Mouse (Mus musculus) midbrain, embryonic 14.5 days (tissue): ENCODE data around the gene Nol8. TPM values are rescaled to one million over a fixed set of nuclear protein-coding genes. Genes with fewer than 3 reads are reported as not detected.

Experiments used
- ATAC-seq: fragments of 200-750 bp; cut with Nextera tagmentation; 2 replicates; pipeline ENCODE4 v1.8.0; 2017; ENCODE audit warnings: moderate number of reproducible peaks, moderate library complexity; ENCODE audit not compliant: low FRiP score, low TSS enrichment
- DNase-seq: peaks from one replicate; pipeline ENCODE4 v3.0.0-alpha.2; 2015
- H3K27ac ChIP-seq: fragments of 300-500 bp; sonication (generic); replicated peaks from 2 replicates; pipeline ENCODE4 v1.5.1; 2014; ENCODE audit warnings: mild to moderate bottlenecking, low read depth, low read length, moderate library complexity
- H3K27me3 ChIP-seq: fragments of 300-500 bp; sonication (generic); 2 replicates; pipeline ENCODE4 v1.6.1; 2014; ENCODE audit warnings: low read length, control low read depth, mixed read lengths; ENCODE audit not compliant: control insufficient read depth, insufficient read depth
- H3K36me3 ChIP-seq: fragments of 300-500 bp; sonication (generic); 2 replicates; pipeline ENCODE4 v1.6.1; 2014; ENCODE audit warnings: low read length, control low read depth; ENCODE audit not compliant: control insufficient read depth, insufficient read depth
- H3K4me1 ChIP-seq: fragments of 300-500 bp; sonication (generic); 2 replicates; pipeline ENCODE4 v1.6.1; 2014; ENCODE audit warnings: mild to moderate bottlenecking, antibody characterized with exemption, low read length, control low read depth; ENCODE audit not compliant: control insufficient read depth, insufficient read depth
- H3K4me2 ChIP-seq: fragments of 300-500 bp; sonication (generic); 2 replicates; pipeline ENCODE4 v1.6.1; 2014; ENCODE audit warnings: mild to moderate bottlenecking, low read length, moderate library complexity
- H3K4me3 ChIP-seq: fragments of 300-500 bp; sonication (generic); replicated peaks from 2 replicates; pipeline ENCODE4 v1.5.1; 2014; ENCODE audit warnings: low read depth, low read length
- H3K9ac ChIP-seq: fragments of 300-500 bp; sonication (generic); replicated peaks from 2 replicates; pipeline ENCODE4 v1.6.1; 2014; ENCODE audit warnings: mild to moderate bottlenecking, low read length, moderate library complexity
- H3K9me3 ChIP-seq: fragments of 300-500 bp; sonication (generic); 2 replicates; pipeline ENCODE4 v1.6.1; 2016; ENCODE audit warnings: low read length, control low read depth, mixed read lengths; ENCODE audit not compliant: control insufficient read depth
- WGBS: fragments of 180-500 bp; shearing (Covaris S2); extraction: QIAGEN DNeasy Blood & Tissue Kit; methylation state at CpG from one replicate; pipeline ENCODE4 v1.1.7; 2014; 5-methylcytosine and 5-hydroxymethylcytosine counted together
- polyA plus RNA-seq: library from polyadenylated mRNA; unstranded; fragments of >200 nt; fragmentation: Nextera tagmentation; extraction: Ambion mirVana; gene quantifications from 2 replicates; pipeline ENCODE4 v1.2.1, GENCODE M21; 2014

Gene Nol8
- polyA plus RNA-seq, 1 experiment from 2014 or later: 22.4 TPM

GRCm38 (mm10) chr13:49639965-49640364 lies 12.9 kb upstream of the Nol8 start:
- no peak overlapping the region for H3K4me3 ChIP-seq
- H3K9me3 ChIP-seq: no peaks in the 10 kb centered on the region
- no peaks in the 10 kb centered on the region for H3K36me3 ChIP-seq
- H3K27me3 ChIP-seq: no peaks in the 10 kb centered on the region
- 99% methylated on average over 2 of the region's 2 CpGs for WGBS
- DNase-seq (no peak), ATAC-seq (no peak)
- H3K4me1 ChIP-seq: no peaks in the 10 kb centered on the region
- no peak overlapping the region for H3K4me2 ChIP-seq
- H3K9ac ChIP-seq: no peak overlapping the region
- no peak overlapping the region for H3K27ac ChIP-seq

DNA sequence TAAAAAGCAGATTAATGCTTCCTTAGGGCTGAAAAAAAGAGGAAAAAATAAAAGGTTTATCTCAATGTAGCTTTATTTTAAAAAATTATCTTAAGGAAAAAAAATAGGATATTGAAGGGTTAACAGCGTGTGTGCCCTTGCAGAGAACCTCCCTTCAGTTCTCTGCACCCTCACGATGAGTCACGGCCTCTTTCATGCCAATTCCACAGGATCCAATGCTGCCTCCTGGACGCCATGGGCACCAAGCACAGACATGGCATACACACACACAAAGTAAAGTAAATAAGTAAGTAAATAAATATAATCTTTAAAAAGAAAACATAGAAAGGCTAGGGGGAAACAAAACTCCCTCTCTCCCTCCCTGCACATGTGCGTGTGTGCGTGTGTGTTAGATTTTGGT lies 10.2 kb upstream of the Nol8 start:
- ATAC-seq (no peak), DNase-seq (no peak)
- H3K36me3 ChIP-seq: no peaks in the 10 kb centered on the region
- H3K4me1 ChIP-seq: no peaks in the 10 kb centered on the region
- WGBS: 83% methylated on average over 6 of the region's 6 CpGs
- no peak overlapping the region for H3K27ac ChIP-seq
- H3K4me3 ChIP-seq: no peak overlapping the region
- H3K27me3 ChIP-seq: no peaks in the 10 kb centered on the region
- H3K4me2 ChIP-seq: no peak overlapping the region
- no peak overlapping the region for H3K9ac ChIP-seq
- no peaks in the 10 kb centered on the region for H3K9me3 ChIP-seq

- Histone ChIP-seq H3K27ac (no peak overlapping the region), H3K27me3 (no peaks in the 10 kb centered on the region), H3K4me1 (no peaks in the 10 kb centered on the region), H3K36me3 (no peaks in the 10 kb centered on the region), H3K4me2 (no peak overlapping the region), H3K9ac (no peak overlapping the region), H3K9me3 (no peaks in the 10 kb centered on the region), H3K4me3 (no peak overlapping the region)
- ATAC-seq (no peak), DNase-seq (no peak)
Measured at GRCm38 (mm10) chr13:49643669-49644362, 9.1 kb upstream of the Nol8 start.

GRCm38 (mm10) chr13:49644731-49645529 lies 7.9 kb upstream of the Nol8 start:
- H3K4me3 ChIP-seq: no peak overlapping the region
- H3K27me3 ChIP-seq: no peaks in the 10 kb centered on the region
- no peaks in the 10 kb centered on the region for H3K9me3 ChIP-seq
- H3K4me1 ChIP-seq: no peaks in the 10 kb centered on the region
- H3K36me3 ChIP-seq: no peaks in the 10 kb centered on the region
- H3K27ac ChIP-seq: no peak overlapping the region
- DNase-seq: peak; percentile 73
- 80% methylated on average over 2 of the region's 2 CpGs for WGBS
- H3K9ac ChIP-seq: no peak overlapping the region
- ATAC-seq: no peak
- H3K4me2 ChIP-seq: no peak overlapping the region

DNA sequence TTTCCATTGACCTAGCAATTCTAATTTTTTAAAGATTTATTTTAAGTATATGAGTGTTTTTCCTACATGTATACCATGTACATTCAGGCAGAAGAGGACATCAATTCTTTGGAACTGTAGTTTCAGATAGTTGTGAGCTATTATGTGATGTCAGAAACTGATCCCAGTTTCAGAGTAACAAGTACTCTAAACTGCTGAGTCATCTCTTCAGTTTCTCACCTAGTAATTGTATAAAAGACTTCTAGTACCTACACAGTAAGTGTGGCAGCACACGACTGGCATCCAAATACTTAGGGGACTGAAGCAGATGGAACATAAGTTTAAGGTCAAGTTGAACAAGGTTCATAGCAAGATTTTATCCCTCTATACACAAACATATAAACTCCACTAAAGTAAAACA lies 6.9 kb upstream of the Nol8 start:
- WGBS: 91% methylated on average over 1 of the region's 1 CpGs
- Histone ChIP-seq H3K4me2 (no peak overlapping the region), H3K27me3 (no peaks in the 10 kb centered on the region), H3K4me1 (no peaks in the 10 kb centered on the region), H3K9ac (no peak overlapping the region), H3K27ac (no peak overlapping the region), H3K36me3 (no peaks in the 10 kb centered on the region), H3K9me3 (no peaks in the 10 kb centered on the region), H3K4me3 (no peak overlapping the region)
- DNase-seq (no peak), ATAC-seq (no peak)

- Histone ChIP-seq H3K27ac (no peak overlapping the region), H3K4me3 (no peak overlapping the region), H3K9me3 (no peaks in the 10 kb centered on the region), H3K9ac (no peak overlapping the region), H3K27me3 (no peaks in the 10 kb centered on the region), H3K36me3 (peaks cover 3% of the 10 kb centered on the region), H3K4me1 (peaks cover 12% of the 10 kb centered on the region; the same call in 1 of the 2 replicates), H3K4me2 (no peak overlapping the region)
- DNase-seq (no peak), ATAC-seq (no peak)
- 47% methylated on average over 2 of the region's 2 CpGs for WGBS
Measured at GRCm38 (mm10) chr13:49651136-49651535, 1.7 kb upstream of the Nol8 start.

DNA sequence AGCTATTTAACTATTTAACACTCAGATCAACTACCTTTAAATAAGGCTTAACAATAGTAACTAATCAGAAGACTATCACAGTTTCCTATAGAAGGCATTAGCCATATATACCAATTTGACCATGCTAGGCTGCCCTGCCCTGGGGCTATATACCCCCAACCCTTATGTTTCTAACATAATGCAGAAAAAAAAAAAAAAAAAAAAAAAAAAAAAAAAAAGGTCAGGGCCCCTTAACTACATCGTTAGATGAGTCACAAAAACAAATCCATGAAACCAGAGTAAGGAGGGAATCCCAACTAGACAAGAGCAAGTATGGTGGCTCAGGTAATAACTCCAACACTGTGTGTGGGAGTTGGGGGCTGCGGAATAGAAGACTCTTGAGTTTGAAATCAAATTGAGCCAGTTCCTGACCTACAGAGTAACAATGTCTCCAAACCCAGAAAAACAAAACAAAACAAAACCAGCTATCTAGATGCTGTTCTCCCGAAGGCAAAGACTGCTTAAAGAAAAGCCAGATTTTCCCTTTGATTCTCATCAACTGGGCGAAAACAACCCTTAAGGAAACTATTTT lies 1.0 kb upstream of the Nol8 start:
- WGBS: 5% methylated on average over 4 of the region's 4 CpGs
- H3K4me1 ChIP-seq: peaks cover 12% of the 10 kb centered on the region; the same call in 1 of the 2 replicates
- DNase-seq (no peak), ATAC-seq (no peak)
- H3K27ac ChIP-seq: no peak overlapping the region
- H3K9me3 ChIP-seq: no peaks in the 10 kb centered on the region
- peak overlapping the region; percentile 56 for H3K4me3 ChIP-seq
- peaks cover 8% of the 10 kb centered on the region for H3K36me3 ChIP-seq
- 0 out of 2 replicates have a peak overlapping the region, but pooled peaks have one; percentile 24 for H3K9ac ChIP-seq
- no peaks in the 10 kb centered on the region for H3K27me3 ChIP-seq
- H3K4me2 ChIP-seq: peak overlapping the region; percentile 77

GRCm38 (mm10) chr13:49653180-49653541 lies 283 bp downstream of the Nol8 start:
- Histone ChIP-seq H3K4me1 (peaks cover 12% of the 10 kb centered on the region; the same call in 1 of the 2 replicates), H3K4me2 (peak overlapping the region; percentile 71), H3K9me3 (no peaks in the 10 kb centered on the region), H3K9ac (peak overlapping the region; percentile 47), H3K4me3 (peak overlapping the region; percentile 56), H3K27ac (no peak overlapping the region), H3K36me3 (peaks cover 15% of the 10 kb centered on the region), H3K27me3 (no peaks in the 10 kb centered on the region)
- no peak for DNase-seq
- WGBS: 0% methylated on average over 16 of the region's 16 CpGs
- peak; percentile 82 for ATAC-seq
